12 mouse cellular contexts compared by ENCODE assay signal in the genomic region with DNA sequence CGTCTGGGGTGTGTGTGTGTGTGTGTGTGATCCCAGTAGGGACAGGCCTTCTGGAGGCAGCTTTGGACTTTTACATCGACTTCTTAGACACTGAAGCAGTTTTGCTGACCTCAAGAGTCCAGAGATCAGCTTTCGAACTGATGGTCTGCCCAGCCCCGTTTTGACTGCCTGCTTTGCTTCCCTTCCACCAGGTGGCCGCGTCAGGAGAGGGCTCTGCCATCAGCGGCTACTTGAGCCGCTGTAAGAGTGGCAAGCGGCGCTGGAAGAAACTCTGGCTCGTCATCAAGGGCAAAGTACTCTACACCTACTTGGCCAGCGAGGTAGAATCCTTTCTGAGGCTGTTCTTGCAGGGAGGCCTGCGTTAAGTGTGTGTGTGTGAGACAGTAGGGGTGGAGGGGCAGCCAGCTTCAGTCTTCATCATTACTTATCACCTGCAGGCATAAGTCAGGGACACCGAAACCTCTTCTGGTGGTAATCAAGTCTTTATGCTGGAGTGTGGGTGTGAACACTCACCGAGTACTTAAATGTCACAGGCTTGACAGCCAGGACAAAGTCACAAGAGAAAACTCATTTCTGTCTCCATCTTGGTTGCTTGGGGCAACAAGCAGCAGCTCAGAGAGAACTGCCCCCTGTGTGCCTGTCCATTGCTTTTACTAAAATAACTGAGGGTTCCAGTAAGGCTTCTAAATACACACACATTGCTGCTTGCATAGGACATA. TPM values are rescaled to one million over a fixed set of nuclear protein-coding genes. Genes with fewer than 3 reads are reported as not detected.
DNase-seq lines count a peak whose midpoint lies in the region; ATAC-seq and TF ChIP-seq lines count a peak whose summit lies in the region.
"Had no signal": no experiment of that assay in that cellular context is flagged by ENCODE, and none has a peak within 500 bp of the region (broad histone marks: within the 10 kb centered on the region; RNA-seq: fewer than 3 reads in every experiment).

No protein-coding gene starts in this region.

- H3K27me3 ChIP-seq in heart, adult 2 months (ENCODE audit: control insufficient read depth, insufficient read depth, low read length), result no peaks in the 10 kb centered on the region
- H3K27me3 ChIP-seq in CH12.LX (replicated peaks), result peaks cover 24% of the 10 kb centered on the region
- H3K27me3 ChIP-seq: heart, embryonic 15.5 days had no signal

- no peaks in the 10 kb centered on the region for H3K9me3 ChIP-seq in CH12.LX (replicated peaks; ENCODE audit: low read length)
- H3K9me3 ChIP-seq: heart, embryonic 15.5 days; megakaryocyte, embryonic 14.5 days had no signal

- ATAC-seq in megakaryocyte, adult 5-6 weeks (ENCODE audit: poor library complexity, severe bottlenecking), result no peak
- ATAC-seq: forebrain, embryonic 16.5 days had no signal

- H3K36me3 ChIP-seq in heart, adult 2 months (ENCODE audit: control insufficient read depth, insufficient read depth, low read length), result no peaks in the 10 kb centered on the region
- no peaks in the 10 kb centered on the region for H3K36me3 ChIP-seq in CH12.LX (replicated peaks in 1 of 2; ENCODE audit: control insufficient read depth in 1 of 2, insufficient read depth in 1 of 2, low read length in 1 of 2)
- H3K36me3 ChIP-seq: heart, embryonic 15.5 days had no signal

- peak; percentile 12 for TF ChIP-seq RAD21 in CH12.LX (IDR thresholded peaks at IDR 0.05; ENCODE audit: low read depth, low read length)

- no peak overlapping the region for H3K4me3 ChIP-seq in heart, adult 2 months
- no peak overlapping the region for H3K4me3 ChIP-seq in CH12.LX (replicated peaks in 1 of 3; ENCODE audit: low read depth in 2 of 3, low read length in 2 of 3, poor library complexity in 1 of 3)
- H3K4me3 ChIP-seq: heart, embryonic 15.5 days; megakaryocyte, embryonic 14.5 days had no signal

- TF ChIP-seq EP300 in heart, adult 2 months (IDR thresholded peaks at IDR 0.05; ENCODE audit: insufficient read depth, low read depth, low read length), result no peak
- no peak for TF ChIP-seq EP300 in CH12.LX (IDR thresholded peaks at IDR 0.05; ENCODE audit: low read length)

- H3K79me2 ChIP-seq in heart, adult 2 months (replicated peaks; ENCODE audit: control insufficient read depth, insufficient read depth, low read length), result no peaks in the 10 kb centered on the region
- no peaks in the 10 kb centered on the region for H3K79me2 ChIP-seq in CH12.LX (replicated peaks; ENCODE audit: control insufficient read depth, extremely low read depth, insufficient read depth, poor library complexity, severe bottlenecking)

- no peak overlapping the region for H3K27ac ChIP-seq in heart, adult 2 months
- no peak overlapping the region for H3K27ac ChIP-seq in CH12.LX (ENCODE audit: insufficient read depth, low read depth)
- H3K27ac ChIP-seq: heart, embryonic 15.5 days had no signal

- no peaks in the 10 kb centered on the region; the same call in 1 of the 2 replicates for H3K4me1 ChIP-seq in heart, adult 2 months (ENCODE audit: control insufficient read depth, insufficient read depth, low read length)
- H3K4me1 ChIP-seq in CH12.LX (ENCODE audit: control insufficient read depth in 1 of 2, insufficient read depth in 2 of 2), result peaks cover 0 to 6% of the 10 kb centered on the region in 2 experiments; a peak in 1 of 4 replicates

- no peak overlapping the region for H3K4me2 ChIP-seq in CH12.LX (ENCODE audit: insufficient read depth, low read depth, poor library complexity, severe bottlenecking)
- H3K4me2 ChIP-seq: heart, embryonic 15.5 days had no signal

- no peak for TF ChIP-seq POLR2A in heart, adult 2 months (IDR thresholded peaks at IDR 0.05; ENCODE audit: insufficient read depth, low read depth, low read length)
- TF ChIP-seq POLR2A in CH12.LX (IDR thresholded peaks at IDR 0.05; ENCODE audit: low read depth, low read length), result no peak

- dilution Hi-C loops in CH12.LX (cut with MboI; ENCODE audit: extremely low pct_ligation_motif_present, extremely low pct_unique_long_range_greater_than_20kb, low sequenced_read_pairs), result no loop called here

- TF ChIP-seq CTCF in heart, adult 2 months (IDR thresholded peaks at IDR 0.05), result peak; percentile 52
- TF ChIP-seq CTCF in CH12.LX (conservative IDR thresholded peaks at IDR 0.05 in 1 of 2, IDR thresholded peaks at IDR 0.05 in 1 of 2; ENCODE audit: low read depth in 2 of 2, low read length in 2 of 2), result peak in 1 of 2 experiments; percentile 36; a peak in 2 of 4 replicates

- H3K9ac ChIP-seq in heart, adult 2 months (ENCODE audit: low read depth, low read length), result no peak overlapping the region
- H3K9ac ChIP-seq in CH12.LX (ENCODE audit: insufficient read depth, low read depth), result no peak overlapping the region
- H3K9ac ChIP-seq: heart, embryonic 15.5 days had no signal

- DNase-seq in heart, adult 2 months, result no peak
- DNase-seq in heart, postnatal 4 days, result no peak
- no peak for DNase-seq in CH12.LX (ENCODE audit: extremely low read depth)
- peak; percentile 20 to 46 for DNase-seq in gastrocnemius, adult 8-10 months (ENCODE audit: low spot score in 2 of 2)
- peak; percentile 38 to 57 for DNase-seq in lung, adult 18-20 months
- no peak for DNase-seq in cerebellum, postnatal 36 days
- DNase-seq in cerebellum, adult 9-10 months, result no peak
- DNase-seq: right cerebral cortex, postnatal 4 days had no signal

- intact Hi-C loops in heart, adult 2 months (cut with DNase I), result no loop called here

- 50% methylated on average over 15 of the region's 15 CpGs for WGBS in heart, adult 2 months

- in situ Hi-C loops in CH12.LX (cut with MboI; ENCODE audit: low pct_ligation_motif_present, low pct_unique_long_range_greater_than_20kb, low sequenced_read_pairs), result loop anchor here (25.0 kb wide), 1 partner anchor 534 kb away; no protein-coding TSS in a partner anchor

TF ChIP-seq in CH12.LX, 34 proteins besides CTCF, POLR2A, EP300 and RAD21:
- TF ChIP-seq RCOR1 (conservative IDR thresholded peaks at IDR 0.05; ENCODE audit: low read depth, low read length), result no peak
- TF ChIP-seq SMC3 (IDR thresholded peaks at IDR 0.05; ENCODE audit: low read depth, low read length), result peak; percentile 25; the same call in 1 of the 2 replicates
- TF ChIP-seq ZNF384 (IDR thresholded peaks at IDR 0.05; ENCODE audit: low read depth, low read length), result no peak
TF ChIP-seq in CH12.LX: peak in this region for 1.

RNA-seq across cellular contexts. Expression of gene Nr2c2, which starts 19.9 kb away (rescaled TPM):
- 10 to 100 TPM; 21.6 to 26.8 TPM for total RNA-seq in heart, adult 2 months (2021)
- polyA plus RNA-seq in heart, adult 2 months (2012; rRNA removed), result 8.5 and 14.8 TPM in 2 replicates
- 10 to 100 TPM; 43.6 to 46.4 TPM for total RNA-seq in heart, postnatal 4 days (2021)
- total RNA-seq in CH12.LX (2012; rRNA removed) (14.1 and 14.3 TPM in 2 replicates), CH12.LX (2014; rRNA removed) (12.4 and 13.0 TPM in 2 replicates)
- polyA plus RNA-seq in CH12.LX (2012; ENCODE audit: insufficient read length, low read depth), result 12.2 and 12.7 TPM in 2 replicates
- total RNA-seq in gastrocnemius, adult 8-10 months (2022), result 10 to 100 TPM; 20.7 to 26.5 (median 25.0) TPM
- 35.7 and 40.5 TPM in 2 replicates for total RNA-seq in megakaryocyte, adult 5-6 weeks (2015)
- 43.0 and 43.5 TPM in 2 replicates for total RNA-seq in megakaryocyte, adult 5-6 weeks (2017)

Comparison
In these comparisons a context has a peak if more than half of its experiments do, and no peak if none do; other contexts are left out.
1. DNase-seq: peak in gastrocnemius, adult 8-10 months (2 of 2) and lung, adult 18-20 months (2 of 2); none in heart, adult 2 months (0 of 2), heart, postnatal 4 days (single experiment), CH12.LX (single experiment), cerebellum, postnatal 36 days (0 of 2) and cerebellum, adult 9-10 months (single experiment).